Mouse (Mus musculus) midbrain, embryonic 14.5 days (tissue): Measurements from ENCODE around the gene Acpp. TPM values are rescaled to one million over a fixed set of nuclear protein-coding genes. Genes with fewer than 3 reads are reported as not detected.

Experiments
- ATAC-seq: fragments of 200-750 bp; cut with Nextera tagmentation; 2 replicates; pipeline ENCODE4 v1.8.0; 2017; ENCODE audit warnings: moderate number of reproducible peaks, moderate library complexity; ENCODE audit not compliant: low FRiP score, low TSS enrichment
- DNase-seq: peaks from one replicate; pipeline ENCODE4 v3.0.0-alpha.2; 2015
- H3K27ac ChIP-seq: fragments of 300-500 bp; sonication (generic); replicated peaks from 2 replicates; pipeline ENCODE4 v1.5.1; 2014; ENCODE audit warnings: mild to moderate bottlenecking, low read depth, low read length, moderate library complexity
- H3K27me3 ChIP-seq: fragments of 300-500 bp; sonication (generic); 2 replicates; pipeline ENCODE4 v1.6.1; 2014; ENCODE audit warnings: low read length, control low read depth, mixed read lengths; ENCODE audit not compliant: control insufficient read depth, insufficient read depth
- H3K36me3 ChIP-seq: fragments of 300-500 bp; sonication (generic); 2 replicates; pipeline ENCODE4 v1.6.1; 2014; ENCODE audit warnings: low read length, control low read depth; ENCODE audit not compliant: control insufficient read depth, insufficient read depth
- H3K4me1 ChIP-seq: fragments of 300-500 bp; sonication (generic); 2 replicates; pipeline ENCODE4 v1.6.1; 2014; ENCODE audit warnings: mild to moderate bottlenecking, antibody characterized with exemption, low read length, control low read depth; ENCODE audit not compliant: control insufficient read depth, insufficient read depth
- H3K4me2 ChIP-seq: fragments of 300-500 bp; sonication (generic); 2 replicates; pipeline ENCODE4 v1.6.1; 2014; ENCODE audit warnings: mild to moderate bottlenecking, low read length, moderate library complexity
- H3K4me3 ChIP-seq: fragments of 300-500 bp; sonication (generic); replicated peaks from 2 replicates; pipeline ENCODE4 v1.5.1; 2014; ENCODE audit warnings: low read depth, low read length
- H3K9ac ChIP-seq: fragments of 300-500 bp; sonication (generic); replicated peaks from 2 replicates; pipeline ENCODE4 v1.6.1; 2014; ENCODE audit warnings: mild to moderate bottlenecking, low read length, moderate library complexity
- H3K9me3 ChIP-seq: fragments of 300-500 bp; sonication (generic); 2 replicates; pipeline ENCODE4 v1.6.1; 2016; ENCODE audit warnings: low read length, control low read depth, mixed read lengths; ENCODE audit not compliant: control insufficient read depth
- WGBS: fragments of 180-500 bp; shearing (Covaris S2); extraction: QIAGEN DNeasy Blood & Tissue Kit; methylation state at CpG from one replicate; pipeline ENCODE4 v1.1.7; 2014; 5-methylcytosine and 5-hydroxymethylcytosine counted together
- polyA plus RNA-seq: library from polyadenylated mRNA; unstranded; fragments of >200 nt; fragmentation: Nextera tagmentation; extraction: Ambion mirVana; gene quantifications from 2 replicates; pipeline ENCODE4 v1.2.1, GENCODE M21; 2014

The Acpp gene
- polyA plus RNA-seq, 1 experiment from 2014 or later, result 0.41 TPM

GRCm38 (mm10) chr9:104282536-104282935 is 55.0 kb downstream of the Acpp start:
- Histone ChIP-seq H3K9ac (no peak overlapping the region), H3K36me3 (no peaks in the 10 kb centered on the region), H3K27ac (no peak overlapping the region), H3K9me3 (no peaks in the 10 kb centered on the region), H3K27me3 (no peaks in the 10 kb centered on the region), H3K4me3 (no peak overlapping the region), H3K4me1 (no peaks in the 10 kb centered on the region), H3K4me2 (no peak overlapping the region)
- 25% methylated on average over 8 of the region's 8 CpGs for WGBS
- no peak for DNase-seq
- no peak for ATAC-seq

- no peak for DNase-seq
Measured at GRCm38 (mm10) chr9:104281737-104282136, 55.8 kb downstream of the Acpp start.

DNA sequence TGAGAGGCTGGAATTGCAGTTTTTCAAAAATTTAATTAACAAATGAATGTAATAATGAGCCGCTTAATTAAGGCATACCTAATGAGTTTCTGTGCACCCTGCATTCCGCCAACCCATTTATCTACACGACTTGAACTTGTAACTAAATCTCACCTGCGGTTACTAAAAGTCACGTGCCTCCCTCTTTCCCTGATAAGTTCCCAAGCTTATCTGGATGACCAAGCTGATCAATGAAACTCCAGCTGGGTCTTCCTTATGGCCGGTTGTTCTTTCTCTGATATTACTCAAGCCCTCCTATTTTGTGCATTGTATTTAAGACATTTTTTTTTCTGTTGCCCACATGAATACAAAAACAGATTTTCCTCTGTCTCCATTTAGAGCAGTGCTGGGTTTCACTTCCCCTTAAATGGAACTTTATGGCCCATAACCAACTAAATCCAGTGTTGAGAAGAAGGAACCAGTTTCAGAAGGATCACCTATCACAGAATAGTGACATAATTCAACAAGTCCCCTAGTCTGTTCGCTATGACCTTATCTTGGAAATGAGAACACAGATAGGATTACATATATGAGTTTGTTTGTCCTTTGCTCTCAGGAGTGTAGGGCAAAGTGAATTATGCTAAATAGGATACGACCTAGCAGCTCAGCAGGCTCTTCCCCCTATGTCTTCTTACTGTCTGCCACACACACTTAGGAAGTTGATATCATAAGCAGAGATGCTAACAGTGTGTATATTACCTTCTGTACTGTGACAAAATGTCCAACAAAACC is 56.6 kb downstream of the Acpp start:
- DNase-seq (no peak), ATAC-seq (no peak)
- Histone ChIP-seq H3K27ac (no peak overlapping the region), H3K9ac (no peak overlapping the region), H3K27me3 (no peaks in the 10 kb centered on the region), H3K4me1 (no peaks in the 10 kb centered on the region), H3K9me3 (no peaks in the 10 kb centered on the region), H3K4me3 (no peak overlapping the region), H3K36me3 (no peaks in the 10 kb centered on the region), H3K4me2 (no peak overlapping the region)
- WGBS, result 86% methylated on average over 8 of the region's 8 CpGs

More at GRCm38 (mm10) chr9:104281737-104282136, 55.8 kb downstream of the Acpp start:
- ATAC-seq, result no peak
- Histone ChIP-seq H3K4me2 (no peak overlapping the region), H3K9me3 (no peaks in the 10 kb centered on the region), H3K4me3 (no peak overlapping the region), H3K9ac (no peak overlapping the region), H3K4me1 (no peaks in the 10 kb centered on the region), H3K27ac (no peak overlapping the region), H3K27me3 (no peaks in the 10 kb centered on the region), H3K36me3 (no peaks in the 10 kb centered on the region)
- 87% methylated on average over 5 of the region's 5 CpGs for WGBS

GRCm38 (mm10) chr9:104277528-104278162 is 59.9 kb downstream of the Acpp start:
- Histone ChIP-seq H3K4me2 (peak overlapping the region; percentile 15; the same call in 1 of the 2 replicates), H3K36me3 (no peaks in the 10 kb centered on the region), H3K9me3 (no peaks in the 10 kb centered on the region), H3K9ac (no peak overlapping the region), H3K27ac (no peak overlapping the region), H3K4me1 (no peaks in the 10 kb centered on the region), H3K4me3 (no peak overlapping the region), H3K27me3 (no peaks in the 10 kb centered on the region)
- WGBS, result 21% methylated on average over 18 of the region's 18 CpGs
- DNase-seq (peak; percentile 82), ATAC-seq (no peak)

DNA sequence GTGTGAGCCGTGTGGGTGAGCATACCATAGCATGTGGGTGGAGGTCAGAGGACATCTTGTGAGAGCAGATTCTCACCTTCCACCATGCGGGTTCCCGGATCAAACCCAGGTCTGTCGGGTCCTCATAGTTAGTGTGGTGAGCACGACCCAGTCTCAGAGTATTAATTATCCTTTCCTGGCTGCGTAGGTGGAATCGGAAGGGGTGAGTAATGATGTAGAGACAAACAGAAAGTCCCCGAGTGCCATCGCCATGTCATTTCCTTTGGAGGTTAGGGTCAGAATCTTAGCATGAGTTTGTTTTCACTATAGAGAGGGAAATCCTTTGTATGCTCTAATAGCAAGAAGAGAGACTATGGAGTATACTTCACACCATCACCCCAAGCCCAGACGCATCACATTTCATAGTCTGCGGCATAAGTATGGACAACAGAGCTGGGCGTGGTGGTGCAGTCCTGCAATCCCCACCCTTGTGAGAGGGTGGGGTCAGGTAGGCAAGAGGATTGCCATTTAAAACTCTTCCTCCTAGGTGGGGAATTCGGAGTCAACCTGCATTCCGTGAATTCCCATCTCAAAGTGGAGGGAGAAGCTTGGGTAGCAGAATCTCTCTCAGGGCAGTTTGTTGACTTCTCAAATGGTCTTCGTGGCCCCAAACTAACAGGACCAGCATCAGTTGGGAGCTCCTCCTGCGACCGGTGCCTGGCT is 62.3 kb downstream of the Acpp start:
- Histone ChIP-seq H3K27ac (no peak overlapping the region), H3K4me2 (no peak overlapping the region), H3K27me3 (no peaks in the 10 kb centered on the region), H3K4me3 (no peak overlapping the region), H3K36me3 (no peaks in the 10 kb centered on the region), H3K9me3 (no peaks in the 10 kb centered on the region), H3K4me1 (no peaks in the 10 kb centered on the region), H3K9ac (no peak overlapping the region)
- WGBS, result 88% methylated on average over 17 of the region's 17 CpGs
- no peak for DNase-seq
- ATAC-seq, result no peak

GRCm38 (mm10) chr9:104272057-104272456 is 65.5 kb downstream of the Acpp start:
- no peaks in the 10 kb centered on the region for H3K27me3 ChIP-seq
- no peaks in the 10 kb centered on the region for H3K4me1 ChIP-seq
- no peak for DNase-seq
- 83% methylated on average over 4 of the region's 4 CpGs for WGBS
- no peaks in the 10 kb centered on the region for H3K36me3 ChIP-seq
- no peak overlapping the region for H3K27ac ChIP-seq
- H3K4me2 ChIP-seq, result no peak overlapping the region
- no peak overlapping the region for H3K4me3 ChIP-seq
- no peak for ATAC-seq
- no peaks in the 10 kb centered on the region for H3K9me3 ChIP-seq
- H3K9ac ChIP-seq, result no peak overlapping the region

DNA sequence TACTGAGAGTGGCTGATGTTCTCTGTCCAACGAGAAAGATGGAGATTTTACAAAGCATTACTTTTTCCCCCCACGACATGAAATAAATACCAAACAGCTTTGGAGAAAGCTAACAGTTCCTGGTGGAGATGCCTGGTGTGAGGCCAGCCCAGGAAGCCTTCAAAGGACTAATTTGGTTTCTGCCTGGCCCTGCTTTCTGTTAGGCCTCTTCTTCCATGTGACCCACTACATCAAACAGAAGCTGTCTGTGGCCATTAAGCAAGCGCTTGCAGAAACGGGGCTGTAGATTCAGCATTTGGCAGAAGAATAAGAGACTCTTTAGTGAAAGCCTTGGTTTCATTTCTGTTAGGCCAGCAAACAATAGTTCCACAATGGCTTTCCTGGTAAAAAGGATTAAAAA is 65.9 kb downstream of the Acpp start:
- DNase-seq (no peak), ATAC-seq (no peak)
- no peaks in the 10 kb centered on the region for H3K36me3 ChIP-seq
- H3K4me1 ChIP-seq, result no peaks in the 10 kb centered on the region
- no peak overlapping the region for H3K4me3 ChIP-seq
- no peak overlapping the region for H3K27ac ChIP-seq
- WGBS, result 77% methylated on average over 4 of the region's 4 CpGs
- no peaks in the 10 kb centered on the region for H3K27me3 ChIP-seq
- no peaks in the 10 kb centered on the region for H3K9me3 ChIP-seq
- H3K9ac ChIP-seq, result no peak overlapping the region
- H3K4me2 ChIP-seq, result no peak overlapping the region

- no peak for DNase-seq
- no peak overlapping the region for H3K4me2 ChIP-seq
- H3K9me3 ChIP-seq, result no peaks in the 10 kb centered on the region
- WGBS, result 70% methylated on average over 3 of the region's 3 CpGs
- no peak overlapping the region for H3K4me3 ChIP-seq
- H3K9ac ChIP-seq, result no peak overlapping the region
- no peak overlapping the region for H3K27ac ChIP-seq
- no peak for ATAC-seq
- H3K4me1 ChIP-seq, result no peaks in the 10 kb centered on the region
- H3K36me3 ChIP-seq, result no peaks in the 10 kb centered on the region
- no peaks in the 10 kb centered on the region for H3K27me3 ChIP-seq
Measured at GRCm38 (mm10) chr9:104269944-104270343, 67.6 kb downstream of the Acpp start.
